Mouse (Mus musculus): ENCODE results near the gene Akr1d1. TPM values are rescaled to one million over a fixed set of nuclear protein-coding genes. Genes with fewer than 3 reads are reported as not detected.

Akr1d1 gene
- total RNA-seq, 2 experiments from 2014 or later: not detected

- Histone ChIP-seq H3K4me3 (no peak overlapping the region), H3K27ac (no peak overlapping the region)
- intact Hi-C loops (cut with DNase I): no loop called here
- TF ChIP-seq CTCF (IDR thresholded peaks at IDR 0.05): no peak
- no peak for DNase-seq (ENCODE audit: extremely low spot score in 1 of 2, low spot score in 2 of 2)
Measured at GRCm38 (mm10) chr6:37572935-37573334, 43.0 kb downstream of the Akr1d1 start.

GRCm38 (mm10) chr6:37580476-37580875 lies 50.5 kb downstream of the Akr1d1 start:
- DNase-seq (ENCODE audit: extremely low spot score in 1 of 2, low spot score in 2 of 2): no peak
- intact Hi-C loops (cut with DNase I): no loop called here
- H3K4me3 ChIP-seq: no peak overlapping the region
- TF ChIP-seq CTCF (IDR thresholded peaks at IDR 0.05): no peak
- H3K27ac ChIP-seq: no peak overlapping the region

GRCm38 (mm10) chr6:37589340-37589962 lies 59.5 kb downstream of the Akr1d1 start:
- no peak overlapping the region for H3K4me3 ChIP-seq
- no peak overlapping the region for H3K27ac ChIP-seq
- intact Hi-C loops (cut with DNase I): loop anchor here (1.0 kb wide), 1 partner anchor 477 kb away; no protein-coding TSS in a partner anchor
- peak; percentile 56 to 57 for DNase-seq (ENCODE audit: extremely low spot score in 1 of 2, low spot score in 2 of 2)
- TF ChIP-seq CTCF (IDR thresholded peaks at IDR 0.05): peak; percentile 66

DNA sequence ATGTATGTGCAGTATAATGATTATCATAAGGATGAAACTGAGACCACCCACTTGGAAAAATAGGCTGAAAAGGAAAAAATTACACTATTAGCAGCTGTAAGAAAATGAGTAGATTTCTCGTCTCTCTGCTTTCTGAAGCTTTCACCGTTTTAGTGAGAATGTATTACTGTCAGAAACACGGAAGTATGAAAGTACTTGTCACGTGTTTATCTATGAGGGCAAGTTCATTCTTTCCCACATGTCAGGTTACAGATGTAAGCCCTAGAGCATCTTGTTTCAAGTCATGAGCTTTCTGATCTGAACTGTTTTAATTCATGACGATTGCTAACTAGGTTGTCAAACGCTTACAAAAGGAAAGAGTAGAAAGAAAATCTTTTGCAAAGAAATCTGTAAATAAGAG lies 60.8 kb downstream of the Akr1d1 start:
- Histone ChIP-seq H3K4me3 (no peak overlapping the region), H3K27ac (no peak overlapping the region)
- intact Hi-C loops (cut with DNase I): no loop called here
- TF ChIP-seq CTCF (IDR thresholded peaks at IDR 0.05): no peak
- no peak for DNase-seq (ENCODE audit: extremely low spot score in 1 of 2, low spot score in 2 of 2)

DNA sequence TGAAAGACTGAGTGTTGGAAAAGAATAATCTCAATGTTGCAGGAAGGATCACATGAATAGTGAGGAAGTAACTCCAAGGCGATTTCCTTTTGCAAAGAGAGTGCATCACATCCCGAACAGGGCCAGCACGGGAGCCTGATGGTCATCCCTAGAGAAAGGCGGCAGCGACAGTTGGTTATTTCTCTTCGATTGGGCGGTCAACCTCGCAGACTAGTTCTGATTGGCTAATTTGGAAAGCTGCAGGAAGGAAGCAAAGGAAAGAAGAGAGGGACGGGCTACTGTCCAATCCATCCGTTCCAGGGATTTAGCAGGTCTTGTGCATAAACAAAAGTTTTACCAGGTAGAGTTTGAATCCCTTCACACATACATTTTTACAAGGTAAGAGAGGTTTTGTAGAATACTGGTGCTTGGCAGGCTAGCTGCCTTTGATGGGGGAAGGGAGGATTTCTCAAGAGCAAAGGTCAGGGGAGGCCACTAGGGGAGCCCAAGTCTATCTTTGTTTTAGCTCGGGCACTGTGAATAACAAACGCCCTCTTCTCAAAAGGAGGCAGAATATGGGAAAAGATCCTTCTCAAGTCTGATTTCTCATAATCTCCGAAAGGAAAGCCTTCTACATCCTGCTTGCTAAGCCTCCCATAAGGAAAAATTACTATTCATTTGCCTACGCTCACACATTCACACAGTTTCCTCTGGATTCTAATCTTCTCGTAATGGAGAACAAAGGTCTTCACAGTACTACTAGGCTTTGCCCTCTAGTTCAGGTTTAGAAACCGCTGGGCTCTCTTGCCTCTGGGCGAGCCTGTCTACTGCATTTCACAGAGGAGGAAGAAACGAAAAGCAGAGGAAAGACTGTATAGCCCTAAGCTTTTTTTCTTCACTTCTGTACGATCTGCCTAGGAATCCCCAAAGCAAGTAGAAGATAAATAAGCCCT lies 62.4 kb downstream of the Akr1d1 start:
- peak overlapping the region; percentile 16; the same call in 1 of the 2 replicates for H3K4me3 ChIP-seq
- intact Hi-C loops (cut with DNase I): no loop called here
- H3K27ac ChIP-seq: peak overlapping the region; percentile 12; the same call in 1 of the 2 replicates
- DNase-seq (ENCODE audit: extremely low spot score in 1 of 2, low spot score in 2 of 2): peak; percentile 22 to 36
- peak; percentile 68 for TF ChIP-seq CTCF (IDR thresholded peaks at IDR 0.05)

DNA sequence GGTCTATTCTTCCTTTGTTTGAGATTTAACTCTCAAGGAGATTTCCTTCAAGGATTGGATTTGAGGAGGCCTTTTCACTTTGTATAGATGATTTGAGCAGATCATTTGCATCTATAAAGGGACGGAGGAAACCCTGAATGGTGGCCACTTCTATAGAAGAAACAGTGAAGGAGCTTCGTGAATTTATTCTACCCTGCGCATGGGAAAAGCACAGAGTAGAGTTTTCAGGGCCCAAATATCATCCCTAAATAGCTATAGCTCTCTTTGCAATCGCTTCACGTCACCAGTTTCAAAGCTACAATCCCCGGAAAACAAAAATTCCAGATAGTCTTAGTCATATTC lies 63.0 kb downstream of the Akr1d1 start:
- TF ChIP-seq CTCF (IDR thresholded peaks at IDR 0.05): no peak
- Histone ChIP-seq H3K4me3 (no peak overlapping the region), H3K27ac (peak overlapping the region; percentile 12; the same call in 1 of the 2 replicates)
- DNase-seq (ENCODE audit: extremely low spot score in 1 of 2, low spot score in 2 of 2): no peak
- intact Hi-C loops (cut with DNase I): no loop called here

DNA sequence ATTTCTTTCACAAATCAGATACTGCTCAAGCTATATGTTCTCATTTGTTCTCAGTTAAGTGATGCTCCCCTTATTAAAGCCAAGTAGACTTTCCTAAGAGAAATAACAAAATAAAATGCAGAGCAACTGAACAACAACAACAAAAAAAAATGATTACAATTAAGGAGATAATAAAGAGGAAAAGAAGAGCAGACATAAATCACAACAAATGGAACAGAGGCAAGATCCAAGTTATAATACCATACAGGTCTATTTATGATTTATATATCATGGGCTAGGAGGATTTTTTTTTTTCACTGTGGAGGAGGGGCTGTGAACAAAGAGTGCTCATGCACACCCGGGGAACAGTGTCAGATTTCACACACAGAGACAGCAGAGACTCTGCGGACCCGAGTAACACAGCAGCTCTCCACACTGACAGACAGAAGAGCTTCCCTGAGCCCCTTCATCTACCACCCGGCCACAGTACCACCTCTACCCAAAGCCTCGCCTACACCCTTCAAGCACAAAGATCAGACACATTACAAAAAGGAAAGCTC lies 63.6 kb downstream of the Akr1d1 start:
- no peak overlapping the region for H3K27ac ChIP-seq
- DNase-seq (ENCODE audit: extremely low spot score in 1 of 2, low spot score in 2 of 2): no peak
- no peak for TF ChIP-seq CTCF (IDR thresholded peaks at IDR 0.05)
- no peak overlapping the region for H3K4me3 ChIP-seq
- intact Hi-C loops (cut with DNase I): no loop called here

GRCm38 (mm10) chr6:37597088-37597487 lies 67.1 kb downstream of the Akr1d1 start:
- no peak for TF ChIP-seq CTCF (IDR thresholded peaks at IDR 0.05)
- Histone ChIP-seq H3K27ac (no peak overlapping the region), H3K4me3 (no peak overlapping the region)
- intact Hi-C loops (cut with DNase I): no loop called here
- DNase-seq (ENCODE audit: extremely low spot score in 1 of 2, low spot score in 2 of 2): no peak

- no peak overlapping the region for H3K4me3 ChIP-seq
- no peak overlapping the region for H3K27ac ChIP-seq
- intact Hi-C loops (cut with DNase I): no loop called here
- TF ChIP-seq CTCF (IDR thresholded peaks at IDR 0.05): no peak
- DNase-seq (ENCODE audit: extremely low spot score in 1 of 2, low spot score in 2 of 2): no peak
Measured at GRCm38 (mm10) chr6:37598033-37598432, 68.1 kb downstream of the Akr1d1 start.

- Histone ChIP-seq H3K4me3 (no peak overlapping the region), H3K27ac (no peak overlapping the region)
- TF ChIP-seq CTCF (IDR thresholded peaks at IDR 0.05): no peak
- intact Hi-C loops (cut with DNase I): no loop called here
- DNase-seq (ENCODE audit: extremely low spot score in 1 of 2, low spot score in 2 of 2): no peak
Measured at GRCm38 (mm10) chr6:37600976-37601498, 71.1 kb downstream of the Akr1d1 start.

DNA sequence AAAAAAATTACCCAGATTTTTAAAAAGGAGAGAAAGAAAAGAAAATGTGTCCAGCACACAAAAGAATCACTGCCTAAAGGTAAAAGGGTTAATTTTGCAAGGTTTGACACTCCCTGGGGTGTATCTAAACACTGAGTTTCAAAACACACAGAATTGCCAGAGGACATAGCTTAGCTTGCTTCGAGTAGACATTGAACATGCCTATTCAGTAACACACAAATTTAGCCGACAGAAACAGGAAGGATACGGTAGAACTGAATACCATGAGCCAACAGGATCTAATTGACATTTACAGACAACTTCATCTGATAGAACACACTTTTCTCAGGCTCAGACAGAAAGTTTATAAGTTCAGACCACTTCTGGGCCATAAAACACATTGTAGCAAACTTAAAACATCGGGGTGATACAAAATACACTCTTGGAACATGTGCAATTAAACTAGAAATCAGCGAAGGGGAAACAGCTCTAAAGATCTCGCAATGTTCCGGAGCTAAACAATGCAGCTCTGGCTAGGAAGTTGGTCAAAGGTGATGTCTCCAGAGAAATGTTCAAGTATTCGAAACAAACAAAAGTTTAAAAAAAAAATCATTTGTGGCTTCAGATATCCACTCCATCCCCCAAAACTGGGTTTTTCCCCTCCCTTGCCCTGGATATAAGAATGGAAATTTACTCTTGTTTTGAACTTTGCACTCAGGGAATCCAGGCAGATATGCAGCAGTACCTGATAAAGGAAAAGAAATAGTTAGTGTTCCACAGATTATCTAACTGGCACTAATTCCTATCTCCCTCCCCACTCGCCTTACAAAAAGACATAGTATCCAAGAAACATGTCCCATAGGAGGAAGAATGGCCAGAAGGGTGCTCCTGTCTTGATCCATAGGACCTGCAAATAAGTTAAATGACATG lies 73.1 kb downstream of the Akr1d1 start:
- intact Hi-C loops (cut with DNase I): no loop called here
- DNase-seq (ENCODE audit: extremely low spot score in 1 of 2, low spot score in 2 of 2): no peak
- Histone ChIP-seq H3K4me3 (no peak overlapping the region), H3K27ac (no peak overlapping the region)
- TF ChIP-seq CTCF (IDR thresholded peaks at IDR 0.05): no peak
